27 mouse cellular contexts compared by ENCODE assay signal in the genomic region with DNA sequence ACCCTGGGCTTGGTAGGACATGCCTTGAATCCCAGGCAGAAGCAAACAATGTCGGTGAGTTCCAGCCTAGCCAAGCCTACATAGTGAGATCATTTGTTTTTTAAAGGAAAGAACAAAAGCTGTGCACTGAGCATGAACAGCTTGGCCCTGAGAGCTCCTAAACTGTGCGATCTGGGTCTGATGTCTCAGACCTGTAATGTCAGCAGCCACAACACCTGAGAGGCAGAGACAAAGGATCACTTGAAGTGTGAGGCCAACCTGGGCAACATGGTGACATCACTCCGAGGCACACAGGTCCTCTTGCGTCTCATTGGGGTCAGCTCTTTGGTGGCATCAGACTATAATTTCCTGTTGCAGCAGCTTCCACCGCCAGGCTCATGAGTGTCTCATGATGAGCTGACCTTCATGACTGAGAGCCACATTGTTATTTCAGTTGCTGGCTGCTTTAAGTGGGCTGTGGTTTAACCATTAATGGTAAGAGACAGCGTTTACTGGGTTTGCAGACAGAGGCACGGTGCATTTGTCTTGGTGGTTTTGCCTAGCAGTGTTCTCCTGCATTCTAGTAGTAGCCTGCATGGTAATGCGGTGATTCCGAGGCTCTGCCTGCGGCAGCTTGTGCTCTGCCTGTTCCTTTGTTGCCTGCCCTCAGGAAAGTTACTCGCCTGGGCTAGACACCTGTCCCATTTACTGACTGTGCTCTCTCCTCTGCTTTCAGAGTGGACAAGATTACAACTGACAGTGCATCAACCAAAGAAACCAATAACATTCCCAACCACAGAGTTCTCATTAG.
DNase-seq lines count a peak whose midpoint lies in the region; ATAC-seq and TF ChIP-seq lines count a peak whose summit lies in the region.
"Had no signal": no experiment of that assay in that cellular context is flagged by ENCODE, and none has a peak within 500 bp of the region (broad histone marks: within the 10 kb centered on the region; RNA-seq: fewer than 3 reads in every experiment).

No protein-coding gene starts in this region.

- peaks cover 23% of the 10 kb centered on the region for H3K36me3 ChIP-seq in heart, embryonic 16.5 days (ENCODE audit: control insufficient read depth, insufficient read depth)
- peaks cover 5% of the 10 kb centered on the region; the same call in 1 of the 2 replicates for H3K36me3 ChIP-seq in ES-E14 (ENCODE audit: control insufficient read depth, insufficient read depth, low read length, poor library complexity, severe bottlenecking)

- peak; percentile 77 for DNase-seq in heart, adult 11 months
- no peak for DNase-seq in heart, postnatal 36 days
- DNase-seq in heart, adult 9 months (ENCODE audit: low spot score in 2 of 2), result no peak
- no peak for DNase-seq in ES-E14 (ENCODE audit: low read depth, low spot score)
- peak; percentile 27 for DNase-seq in yolk sac, embryonic 10.5 days (ENCODE audit: low spot score)
- DNase-seq: adrenal gland, postnatal 25 days; cerebellum, adult 8-10 months; cerebellum, postnatal 36 days; embryo, embryonic 11 days; gastrocnemius, postnatal 36 days; heart, postnatal 14 days; kidney, adult 11 months; lung, adult 18-20 months; right cerebral cortex, adult 18-20 months; right cerebral cortex, postnatal 4 days; thymus, postnatal 14 days had no signal

- no peaks in the 10 kb centered on the region for H3K9me3 ChIP-seq in heart, embryonic 16.5 days (replicated peaks; ENCODE audit: control insufficient read depth, low read length)
- H3K9me3 ChIP-seq in ES-E14 (ENCODE audit: control insufficient read depth, insufficient read depth, low read depth, low read length), result no peaks in the 10 kb centered on the region
- H3K9me3 ChIP-seq: embryonic facial prominence, embryonic 13.5 days; forebrain, embryonic 12.5 days; hindbrain, embryonic 13.5 days; kidney, embryonic 15.5 days; limb, embryonic 13.5 days; liver, embryonic 12.5 days; midbrain, embryonic 15.5 days; neural tube, embryonic 15.5 days had no signal

- H3K27ac ChIP-seq in heart, embryonic 16.5 days (ENCODE audit: low read length), result 0 out of 2 replicates have a peak overlapping the region, but pooled peaks have one; percentile 3
- 0 out of 2 replicates have a peak overlapping the region, but pooled peaks have one; percentile 23 for H3K27ac ChIP-seq in ES-E14 (ENCODE audit: insufficient read depth, low read depth, low read length, poor library complexity, severe bottlenecking)
- H3K27ac ChIP-seq: embryonic facial prominence, embryonic 13.5 days; forebrain, embryonic 12.5 days; hindbrain, embryonic 13.5 days; kidney, embryonic 15.5 days; limb, embryonic 13.5 days; liver, embryonic 12.5 days; midbrain, embryonic 15.5 days; neural tube, embryonic 15.5 days had no signal

- no peak overlapping the region for H3K9ac ChIP-seq in heart, embryonic 16.5 days (ENCODE audit: low read length)
- no peak overlapping the region for H3K9ac ChIP-seq in ES-E14 (ENCODE audit: insufficient read depth, low read depth, low read length, poor library complexity, severe bottlenecking)
- H3K9ac ChIP-seq: embryonic facial prominence, embryonic 13.5 days; forebrain, embryonic 12.5 days; hindbrain, embryonic 13.5 days; kidney, embryonic 15.5 days; limb, embryonic 13.5 days; liver, embryonic 12.5 days; midbrain, embryonic 15.5 days; neural tube, embryonic 15.5 days had no signal

- H3K4me2 ChIP-seq in heart, embryonic 16.5 days (ENCODE audit: low read depth, low read length), result no peak overlapping the region
- H3K4me2 ChIP-seq: embryonic facial prominence, embryonic 13.5 days; forebrain, embryonic 12.5 days; hindbrain, embryonic 13.5 days; kidney, embryonic 15.5 days; limb, embryonic 13.5 days; liver, embryonic 12.5 days; midbrain, embryonic 15.5 days; neural tube, embryonic 15.5 days had no signal

- in situ Hi-C loops in ES-E14 (cut with MboI; ENCODE audit: low sequenced_read_pairs in 2 of 2, unreplicated experiment in 2 of 2), result no loop called here

- no peak for ATAC-seq in heart, embryonic 16.5 days (replicated peaks; ENCODE audit: extremely low read depth, insufficient read depth, low FRiP score)
- no peak for ATAC-seq in megakaryocyte-erythroid progenitor cell, adult 5-6 weeks (replicated peaks; ENCODE audit: low FRiP score, low TSS enrichment, poor library complexity, severe bottlenecking)
- ATAC-seq: liver, embryonic 12.5 days; midbrain, embryonic 15.5 days had no signal

- peaks cover 25% of the 10 kb centered on the region for H3K4me1 ChIP-seq in heart, embryonic 16.5 days (ENCODE audit: control insufficient read depth, insufficient read depth, low read length)
- H3K4me1 ChIP-seq in ES-E14 (ENCODE audit: control insufficient read depth in 2 of 2, insufficient read depth in 2 of 2, low read length in 2 of 2, poor library complexity in 1 of 2), result peaks cover 9 to 10% of the 10 kb centered on the region in 2 experiments; a peak in 2 of 4 replicates

- WGBS in heart, embryonic 16.5 days, result 62% methylated on average over 11 of the region's 11 CpGs

- no peak overlapping the region for H3K4me3 ChIP-seq in heart, embryonic 16.5 days (ENCODE audit: low read length)
- no peak overlapping the region for H3K4me3 ChIP-seq in ES-E14 (ENCODE audit: insufficient read depth in 1 of 2, low read depth in 1 of 2, low read length in 2 of 2, poor library complexity in 1 of 2, severe bottlenecking in 1 of 2)
- H3K4me3 ChIP-seq: embryonic facial prominence, embryonic 13.5 days; erythroblast, embryonic 14.5 days; forebrain, embryonic 12.5 days; hindbrain, embryonic 13.5 days; kidney, embryonic 15.5 days; limb, embryonic 13.5 days; liver, embryonic 12.5 days; midbrain, embryonic 15.5 days; neural tube, embryonic 15.5 days had no signal

- H3K27me3 ChIP-seq in heart, embryonic 16.5 days (ENCODE audit: control insufficient read depth, insufficient read depth, low read length), result no peaks in the 10 kb centered on the region
- H3K27me3 ChIP-seq: embryonic facial prominence, embryonic 13.5 days; forebrain, embryonic 12.5 days; hindbrain, embryonic 13.5 days; kidney, embryonic 15.5 days; limb, embryonic 13.5 days; liver, embryonic 12.5 days; midbrain, embryonic 15.5 days; neural tube, embryonic 15.5 days had no signal

- intact Hi-C loops in heart, postnatal 36 days (cut with DNase I), result no loop called here

TF ChIP-seq in ES-E14, 5 proteins besides CTCF, POLR2A, EP300 and RAD21:
- TF ChIP-seq ZNF384 (IDR thresholded peaks at IDR 0.05; ENCODE audit: low read depth, low read length) (no peak), CHD2 (IDR thresholded peaks at IDR 0.05; ENCODE audit: low read depth, low read length) (no peak), MAFK (IDR thresholded peaks at IDR 0.05; ENCODE audit: insufficient read depth, low read depth, low read length) (no peak), ZC3H11A (IDR thresholded peaks at IDR 0.05; ENCODE audit: borderline replicate concordance, low read depth, low read length) (no peak), HCFC1 (IDR thresholded peaks at IDR 0.05; ENCODE audit: borderline replicate concordance, insufficient read depth, low read length) (no peak)
TF ChIP-seq in ES-E14: peak in this region for 0.

Comparison
In these comparisons a context has a peak if more than half of its experiments do, and no peak if none do; other contexts are left out.
1. DNase-seq: peak in heart, adult 11 months (single experiment) and yolk sac, embryonic 10.5 days (single experiment); none in heart, postnatal 36 days (0 of 2), heart, adult 9 months (0 of 2) and ES-E14 (single experiment).